In the genomic region with DNA sequence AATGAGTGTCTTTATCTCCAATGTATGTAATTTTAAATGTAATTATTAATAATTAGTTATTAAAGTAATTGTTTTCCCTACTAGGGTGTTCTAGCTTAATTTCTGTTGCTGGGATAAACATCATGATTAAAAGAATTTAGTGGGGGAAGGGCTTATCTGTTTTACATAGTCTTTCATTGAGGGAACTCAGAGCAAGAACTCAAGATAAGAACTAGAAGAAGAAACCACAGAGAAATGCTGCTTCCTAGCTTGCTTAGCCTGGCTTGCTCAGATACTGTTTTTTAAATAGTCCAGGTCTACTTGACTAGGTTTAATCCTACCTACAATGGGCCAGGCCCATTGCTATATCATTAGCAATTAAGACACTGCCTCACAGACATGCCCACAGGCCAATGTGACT, we compare ENCODE assay signal across 17 mouse cellular contexts.
DNase-seq lines count a peak whose midpoint lies in the region; TF ChIP-seq lines count a peak whose summit lies in the region.
"Had no signal": no experiment of that assay in that cellular context is flagged by ENCODE, and none has a peak within 500 bp of the region (broad histone marks: within the 10 kb centered on the region; RNA-seq: fewer than 3 reads in every experiment).

No protein-coding gene starts in this region.

- peak; percentile 4 for DNase-seq in MEL (ENCODE audit: low read depth, low spot score)
- no peak for DNase-seq in kidney, postnatal 36 days
- DNase-seq: adrenal gland, adult 2 months; adrenal gland, adult 8-10 months; adrenal gland, postnatal 10 days; adrenal gland, postnatal 14 days; adrenal gland, postnatal 25 days; adrenal gland, postnatal 36 days; B cell, adult 2 months; cerebellum, adult 11 months; cerebellum, adult 11-12 months; cerebellum, adult 18-20 months; cerebellum, adult 2 months; cerebellum, adult 8-10 months had no signal

- no peak overlapping the region for H3K9ac ChIP-seq in MEL (ENCODE audit: control insufficient read depth, low read depth, low read length, poor library complexity, severe bottlenecking)

- TF ChIP-seq EP300 in MEL (IDR thresholded peaks at IDR 0.05; ENCODE audit: low read depth in 1 of 2, low read length in 2 of 2): peak; percentile 29 to 62; a peak in 2 of 4 replicates

- H3K27me3 ChIP-seq in MEL (ENCODE audit: control insufficient read depth in 1 of 2, insufficient read depth in 2 of 2, low read length in 2 of 2): no peaks in the 10 kb centered on the region
- H3K27me3 ChIP-seq: CH12.LX, Patski had no signal

- H3K27ac ChIP-seq in MEL (ENCODE audit: control insufficient read depth, low read depth, low read length): no peak overlapping the region

- no peak for TF ChIP-seq CTCF in MEL (IDR thresholded peaks at IDR 0.05 in 2 of 3, conservative IDR thresholded peaks at IDR 0.05 in 1 of 3; ENCODE audit: control insufficient read depth in 1 of 3, insufficient read depth in 1 of 3, low read depth in 2 of 3, low read length in 3 of 3, poor library complexity in 1 of 3, severe bottlenecking in 1 of 3)

- H3K9me3 ChIP-seq in MEL (replicated peaks; ENCODE audit: insufficient read depth, low read length): no peaks in the 10 kb centered on the region
- H3K9me3 ChIP-seq: G1E had no signal

- H3K36me3 ChIP-seq in MEL (ENCODE audit: control insufficient read depth in 1 of 2, insufficient read depth in 2 of 2, low read length in 2 of 2): no peaks in the 10 kb centered on the region; a peak in 1 of 4 replicates
- H3K36me3 ChIP-seq: G1E had no signal

- no peaks in the 10 kb centered on the region for H3K79me2 ChIP-seq in MEL (ENCODE audit: control insufficient read depth, insufficient read depth, low read length, poor library complexity)

- TF ChIP-seq RAD21 in MEL (IDR thresholded peaks at IDR 0.05; ENCODE audit: low read depth, low read length): no peak

- H3K4me1 ChIP-seq in MEL (ENCODE audit: control insufficient read depth in 1 of 2, insufficient read depth in 2 of 2, low read length in 2 of 2): peaks cover 0 to 2% of the 10 kb centered on the region in 2 experiments; a peak in 2 of 4 replicates

- no peak overlapping the region for H3K4me3 ChIP-seq in MEL (ENCODE audit: control insufficient read depth in 1 of 2, insufficient read depth in 1 of 2, low read depth in 2 of 2, low read length in 2 of 2)

- TF ChIP-seq POLR2A in MEL (IDR thresholded peaks at IDR 0.05; ENCODE audit: control insufficient read depth in 1 of 2, insufficient read depth in 1 of 2, low read depth in 1 of 2, low read length in 2 of 2, poor library complexity in 1 of 2): no peak

TF ChIP-seq in MEL, 35 proteins besides CTCF, POLR2A, EP300 and RAD21:
- TF ChIP-seq TCF12 (IDR thresholded peaks at IDR 0.05; ENCODE audit: low read depth, low read length): peak; percentile 79
- TF ChIP-seq ZNF384 (IDR thresholded peaks at IDR 0.05; ENCODE audit: low read depth, low read length): no peak
- TF ChIP-seq GATA1 (IDR thresholded peaks at IDR 0.05; ENCODE audit: low read depth, low read length): peak; percentile 23; the same call in 1 of the 2 replicates
- peak; percentile 56 for TF ChIP-seq ETS1 (IDR thresholded peaks at IDR 0.05; ENCODE audit: low read depth, low read length)
- TF ChIP-seq RCOR1 (IDR thresholded peaks at IDR 0.05; ENCODE audit: low read depth, low read length): peak; percentile 34; the same call in 1 of the 2 replicates
- TF ChIP-seq UBTF (IDR thresholded peaks at IDR 0.05; ENCODE audit: borderline replicate concordance, insufficient read depth, low read depth, low read length): no peak
TF ChIP-seq in MEL: peak in this region for 4.
